Mouse (Mus musculus) G1E-ER4 (cell line): ENCODE measurements around the gene Ntng2. TPM values are rescaled to one million over a fixed set of nuclear protein-coding genes. Genes with fewer than 3 reads are reported as not detected.

ENCODE experiments used
- GATA1 ChIP-seq: IDR thresholded peaks from one replicate; pipeline ENCODE4 v1.8.0; 2012; ENCODE audit warnings: low read length, inconsistent platforms
- polyA plus RNA-seq: library from polyadenylated mRNA; stranded (reverse); fragments of >175 nt; gene quantifications from 2 replicates; pipeline ENCODE4 v1.2.3, GENCODE M21; 2012

Ntng2 gene
- polyA plus RNA-seq, 1 experiment = not detected

- TF ChIP-seq GATA1 = no peak
Observed at GRCm38 (mm10) chr2:29248551-29248950, 4.3 kb downstream of the Ntng2 start.

- TF ChIP-seq GATA1 = no peak
Observed at GRCm38 (mm10) chr2:29247386-29247785, 5.4 kb downstream of the Ntng2 start.

- TF ChIP-seq GATA1 = no peak
Observed at GRCm38 (mm10) chr2:29246891-29247290, 5.9 kb downstream of the Ntng2 start.

DNA sequence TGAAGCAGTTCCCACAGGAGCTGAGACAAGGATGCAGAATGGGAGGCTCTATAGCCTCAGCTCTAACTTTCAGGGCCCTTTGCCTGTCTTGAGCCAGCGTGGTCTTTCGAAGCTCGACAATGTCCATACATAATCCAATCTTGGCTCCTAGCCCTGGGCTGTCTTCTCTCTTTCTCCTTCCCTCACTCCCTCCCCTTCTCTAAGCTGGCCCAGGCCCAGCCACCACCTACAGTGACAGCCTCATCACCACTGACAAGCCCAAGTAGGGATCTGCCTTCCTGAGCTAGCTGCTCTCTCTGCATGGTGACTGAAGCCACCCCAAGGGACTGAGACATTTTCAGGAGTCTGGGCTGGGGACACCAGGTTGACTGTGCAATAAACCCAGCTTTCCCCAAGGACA, 6.5 kb downstream of the Ntng2 start:
- TF ChIP-seq GATA1 = no peak

GRCm38 (mm10) chr2:29245341-29245779, 7.4 kb downstream of the Ntng2 start:
- TF ChIP-seq GATA1 = no peak

DNA sequence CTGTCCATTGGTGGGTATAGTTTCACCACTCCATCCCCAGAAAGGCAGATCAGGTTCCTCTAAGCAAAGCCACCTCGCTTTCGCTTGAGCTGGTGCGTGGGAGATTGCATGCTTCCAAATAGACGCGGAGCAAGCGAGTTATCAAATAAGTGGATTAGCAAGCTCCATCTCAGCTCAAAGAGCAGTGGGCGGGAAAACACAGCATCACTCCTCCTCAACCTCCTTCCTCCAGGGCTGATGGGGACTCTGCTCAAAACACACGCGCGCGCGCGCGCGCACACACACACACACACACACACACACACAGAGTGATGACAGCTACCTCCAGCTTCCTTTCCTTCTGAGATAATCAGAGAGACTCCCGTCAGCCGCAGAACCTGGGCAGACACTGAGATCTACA, 13.5 kb downstream of the Ntng2 start:
- no peak for TF ChIP-seq GATA1

- TF ChIP-seq GATA1 = no peak
Observed at GRCm38 (mm10) chr2:29237623-29238022, 15.2 kb downstream of the Ntng2 start.

GRCm38 (mm10) chr2:29235811-29236210, 17.0 kb downstream of the Ntng2 start:
- TF ChIP-seq GATA1 = no peak

DNA sequence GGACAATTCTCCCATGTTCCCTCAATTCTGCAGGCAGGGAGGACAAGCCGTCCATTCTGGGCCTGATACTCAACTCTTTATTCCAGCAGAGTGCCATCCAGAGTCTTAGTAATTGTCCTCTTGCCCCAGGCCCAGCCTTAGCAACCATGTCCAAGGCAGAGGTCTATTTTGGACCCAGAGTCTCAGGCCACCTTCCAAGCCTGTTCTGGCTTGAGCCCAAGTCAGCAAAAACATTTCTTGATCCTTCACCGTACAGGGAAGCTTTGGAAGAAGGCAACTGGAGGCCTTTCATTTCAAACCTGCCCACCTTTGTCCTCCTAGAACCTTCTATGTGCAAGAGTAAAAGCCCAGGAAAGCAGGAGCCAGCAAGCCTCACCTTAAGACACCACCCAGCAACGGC, 17.8 kb downstream of the Ntng2 start:
- TF ChIP-seq GATA1 = no peak

- no peak for TF ChIP-seq GATA1
Observed at GRCm38 (mm10) chr2:29234002-29234401, 18.8 kb downstream of the Ntng2 start.

DNA sequence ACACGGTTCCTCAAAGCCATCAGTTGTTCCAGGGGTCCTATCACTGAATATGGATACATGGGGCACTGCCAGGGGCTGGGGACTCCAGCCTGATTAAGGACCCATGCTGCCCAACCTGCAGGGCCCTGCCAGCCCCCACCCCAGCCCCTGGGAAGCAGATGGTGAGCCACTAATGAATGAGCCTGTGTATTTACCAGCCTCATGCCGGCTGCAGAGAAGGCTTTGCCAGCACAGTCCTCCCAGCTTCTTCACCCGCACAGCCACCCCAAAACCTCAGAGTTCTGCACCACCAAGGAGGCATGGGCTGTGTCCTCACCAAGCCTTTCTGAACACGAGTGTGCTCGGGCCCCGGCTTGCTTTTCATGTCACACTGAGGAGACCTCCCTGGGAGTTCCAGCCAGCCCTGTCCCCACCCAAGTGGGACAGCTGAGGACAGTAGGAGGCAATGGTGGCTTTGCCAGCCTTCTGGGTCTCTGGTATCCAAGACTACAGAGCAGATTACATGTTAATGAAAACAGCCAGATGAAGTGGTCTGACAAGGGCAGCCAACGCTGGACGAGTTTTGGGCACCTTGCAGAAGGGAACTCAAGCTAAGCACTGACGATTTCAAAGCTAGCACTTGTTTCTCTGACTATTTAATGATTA, 22.5 kb downstream of the Ntng2 start:
- no peak for TF ChIP-seq GATA1

DNA sequence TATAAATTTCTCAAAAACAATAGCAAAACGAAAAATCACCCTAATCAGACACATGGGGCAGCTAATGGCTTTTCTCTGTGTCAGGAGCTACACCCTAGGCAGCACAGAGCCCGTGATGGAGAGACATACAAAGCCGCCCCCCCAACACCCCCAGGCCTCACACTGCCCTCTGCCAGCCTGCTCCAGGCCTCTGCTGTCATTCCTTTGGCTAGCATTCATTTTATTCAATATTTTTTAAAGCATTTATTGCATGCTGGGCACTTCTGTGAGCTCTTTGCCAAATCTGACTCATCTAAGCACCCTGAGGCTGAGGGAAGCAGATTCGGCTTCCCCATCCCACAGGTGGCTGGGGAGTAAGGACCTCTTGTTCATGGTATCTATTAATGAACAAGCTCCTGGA, 26.1 kb downstream of the Ntng2 start:
- TF ChIP-seq GATA1 = no peak

- TF ChIP-seq GATA1 = no peak
Observed at GRCm38 (mm10) chr2:29223591-29224262, 29.1 kb downstream of the Ntng2 start.

DNA sequence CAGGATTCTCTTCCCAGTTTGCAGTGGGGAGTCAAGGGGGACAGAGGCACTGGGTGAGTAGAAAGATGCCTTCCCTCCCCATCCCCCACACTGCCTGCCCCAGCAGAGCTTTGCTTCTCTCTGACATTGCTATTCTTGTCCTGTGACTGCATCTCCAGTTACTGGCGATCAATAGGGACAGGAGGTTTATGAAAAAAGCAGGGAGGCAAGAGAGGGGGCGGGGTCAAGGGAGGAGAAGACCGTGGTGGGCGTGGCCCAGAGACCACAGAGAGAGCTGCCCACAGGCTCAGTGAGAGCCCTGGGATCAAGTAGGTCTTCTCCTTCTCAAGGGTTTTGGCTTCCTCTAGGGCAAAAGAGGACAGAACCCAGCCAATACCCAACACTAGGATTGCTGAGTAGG, 30.5 kb downstream of the Ntng2 start:
- TF ChIP-seq GATA1 = no peak

GRCm38 (mm10) chr2:29218831-29219230, 34.0 kb downstream of the Ntng2 start:
- no peak for TF ChIP-seq GATA1

DNA sequence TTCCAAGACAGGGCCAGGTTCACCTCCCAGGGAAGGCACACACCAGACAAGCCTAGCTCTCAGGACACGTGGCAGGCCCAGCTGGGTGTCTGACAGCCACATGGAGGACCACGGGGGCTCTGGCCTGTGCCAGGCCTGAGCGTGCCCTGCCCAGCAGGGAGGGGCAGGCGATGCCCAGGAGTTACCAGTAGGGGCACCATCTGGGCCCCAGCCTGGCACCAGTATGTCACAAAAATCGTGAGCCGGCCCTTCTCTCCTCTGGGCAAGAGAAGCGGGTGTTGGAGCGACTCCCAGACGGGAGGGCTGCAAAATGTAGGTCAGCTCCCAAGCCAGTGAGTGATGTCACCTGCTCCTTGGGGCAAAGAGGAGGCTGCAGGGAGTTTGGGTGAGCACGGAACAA, 34.9 kb downstream of the Ntng2 start:
- TF ChIP-seq GATA1 = no peak

DNA sequence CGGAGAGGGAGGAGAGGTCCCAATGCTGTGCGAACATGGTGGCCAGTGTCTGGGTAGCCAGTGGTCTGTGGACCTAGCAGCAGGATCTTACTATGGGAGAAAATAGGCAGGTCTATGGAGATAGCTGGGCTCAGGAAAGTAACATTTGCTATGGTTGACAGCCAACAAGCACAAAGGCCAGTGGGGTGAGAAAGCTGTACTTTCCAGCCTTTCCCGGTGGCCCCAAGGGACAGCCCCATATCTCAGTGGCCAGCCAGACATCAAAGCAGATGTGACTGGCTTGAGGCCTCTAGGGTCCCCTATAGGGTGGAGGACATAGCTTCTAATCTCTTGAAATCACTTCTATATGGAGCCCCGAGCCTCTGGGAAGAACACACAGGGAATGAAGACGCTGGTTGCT, 35.8 kb downstream of the Ntng2 start:
- TF ChIP-seq GATA1 = no peak
